Mouse (Mus musculus): Measurements from ENCODE around the gene Tbl1xr1.

Gene Tbl1xr1

GRCm38 (mm10) chr3:22089825-22090224 is 13.4 kb downstream of the Tbl1xr1 start:
- DNase-seq (ENCODE audit: low read depth, low spot score) = no peak

GRCm38 (mm10) chr3:22090431-22091265 is 14.2 kb downstream of the Tbl1xr1 start:
- DNase-seq (ENCODE audit: low read depth, low spot score) = no peak

- DNase-seq (ENCODE audit: low read depth, low spot score) = no peak
These were observed 14.8 kb downstream of the Tbl1xr1 start for GRCm38 (mm10) chr3:22091266-22091550.

- DNase-seq (ENCODE audit: low read depth, low spot score) = no peak
These were observed 15.2 kb downstream of the Tbl1xr1 start for GRCm38 (mm10) chr3:22091681-22092080.

GRCm38 (mm10) chr3:22092784-22093183 is 16.3 kb downstream of the Tbl1xr1 start:
- no peak for DNase-seq (ENCODE audit: low read depth, low spot score)

- DNase-seq (ENCODE audit: low read depth, low spot score) = no peak
These were observed 27.6 kb downstream of the Tbl1xr1 start for GRCm38 (mm10) chr3:22103986-22104515.

GRCm38 (mm10) chr3:22105471-22105870 is 29.0 kb downstream of the Tbl1xr1 start:
- no peak for DNase-seq (ENCODE audit: low read depth, low spot score)

GRCm38 (mm10) chr3:22108013-22108412 is 31.6 kb downstream of the Tbl1xr1 start:
- no peak for DNase-seq (ENCODE audit: low read depth, low spot score)

- DNase-seq (ENCODE audit: low read depth, low spot score) = no peak
These were observed 33.2 kb downstream of the Tbl1xr1 start for GRCm38 (mm10) chr3:22109651-22110050.

GRCm38 (mm10) chr3:22113773-22114172 is 37.3 kb downstream of the Tbl1xr1 start:
- no peak for DNase-seq (ENCODE audit: low read depth, low spot score)

- no peak for DNase-seq (ENCODE audit: low read depth, low spot score)
These were observed 38.8 kb downstream of the Tbl1xr1 start for GRCm38 (mm10) chr3:22115221-22115620.

GRCm38 (mm10) chr3:22115678-22116077 is 39.2 kb downstream of the Tbl1xr1 start:
- DNase-seq (ENCODE audit: low read depth, low spot score) = no peak

- no peak for DNase-seq (ENCODE audit: low read depth, low spot score)
These were observed 39.7 kb downstream of the Tbl1xr1 start for GRCm38 (mm10) chr3:22116188-22116587.

- DNase-seq (ENCODE audit: low read depth, low spot score) = no peak
These were observed 45.3 kb downstream of the Tbl1xr1 start for GRCm38 (mm10) chr3:22121741-22122140.

GRCm38 (mm10) chr3:22123145-22123544 is 46.7 kb downstream of the Tbl1xr1 start:
- DNase-seq (ENCODE audit: low read depth, low spot score) = no peak

- no peak for DNase-seq (ENCODE audit: low read depth, low spot score)
These were observed 49.9 kb downstream of the Tbl1xr1 start for GRCm38 (mm10) chr3:22126251-22126826.

GRCm38 (mm10) chr3:22131277-22131676 is 54.8 kb downstream of the Tbl1xr1 start:
- no peak for DNase-seq (ENCODE audit: low read depth, low spot score)

GRCm38 (mm10) chr3:22133626-22134025 is 57.2 kb downstream of the Tbl1xr1 start:
- DNase-seq (ENCODE audit: low read depth, low spot score) = no peak

GRCm38 (mm10) chr3:22137793-22138579 is 61.5 kb downstream of the Tbl1xr1 start:
- no peak for DNase-seq (ENCODE audit: low read depth, low spot score)

GRCm38 (mm10) chr3:22138580-22139099 is 62.2 kb downstream of the Tbl1xr1 start:
- no peak for DNase-seq (ENCODE audit: low read depth, low spot score)

- no peak for DNase-seq (ENCODE audit: low read depth, low spot score)
These were observed 63.7 kb downstream of the Tbl1xr1 start for GRCm38 (mm10) chr3:22140111-22140658.

Measured in embryo, embryonic 11.5 days (tissue).